Mouse (Mus musculus) fat pad, adult 2 months (tissue): ENCODE data around the gene Mapk11.

Experiments
- DNase-seq: peaks from one replicate; pipeline ENCODE4 v3.0.0-alpha.2; 2011; ENCODE audit warnings: low read depth, low spot score; ENCODE audit errors: extremely low read depth

The Mapk11 gene

DNA sequence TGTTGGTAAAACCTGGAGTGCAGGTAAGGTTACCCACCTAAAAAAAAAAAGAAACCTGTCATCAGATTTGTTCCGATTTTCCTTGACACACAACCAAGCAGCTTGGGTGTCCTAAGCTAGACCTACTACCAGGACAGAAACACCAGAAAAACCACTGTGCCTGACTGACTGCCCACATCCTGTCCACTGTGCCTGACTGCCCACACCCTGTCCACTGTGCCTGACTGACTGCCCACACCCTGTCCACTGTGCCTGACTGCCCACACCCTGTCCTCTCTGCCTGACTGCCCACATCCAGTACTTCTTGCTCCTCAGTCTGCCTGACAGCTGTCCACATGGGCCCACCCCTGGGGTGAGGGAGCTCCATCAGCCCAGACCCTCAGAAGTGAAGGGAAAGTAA, 42.5 kb downstream of the Mapk11 start:
- DNase-seq: no peak

DNA sequence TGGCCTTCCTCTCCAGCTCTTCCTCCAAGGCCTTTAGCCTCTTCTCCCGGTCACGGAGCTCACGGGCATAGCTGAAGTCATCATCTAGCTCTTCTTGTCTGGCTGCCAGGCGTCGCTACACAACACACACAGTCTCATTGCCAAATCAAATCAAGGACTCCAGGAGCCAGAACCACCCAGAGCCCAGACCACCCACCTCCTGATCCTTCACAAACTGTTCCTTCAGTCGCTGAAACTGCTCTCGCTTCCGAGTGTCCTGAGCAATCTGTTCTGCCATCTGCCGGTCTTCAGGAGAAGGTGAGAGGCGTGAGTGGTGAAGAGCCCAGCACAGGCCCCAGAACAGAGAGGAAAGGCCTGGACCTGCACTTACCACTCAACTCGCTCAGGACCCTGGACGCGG, 43.4 kb downstream of the Mapk11 start:
- DNase-seq: no peak

DNA sequence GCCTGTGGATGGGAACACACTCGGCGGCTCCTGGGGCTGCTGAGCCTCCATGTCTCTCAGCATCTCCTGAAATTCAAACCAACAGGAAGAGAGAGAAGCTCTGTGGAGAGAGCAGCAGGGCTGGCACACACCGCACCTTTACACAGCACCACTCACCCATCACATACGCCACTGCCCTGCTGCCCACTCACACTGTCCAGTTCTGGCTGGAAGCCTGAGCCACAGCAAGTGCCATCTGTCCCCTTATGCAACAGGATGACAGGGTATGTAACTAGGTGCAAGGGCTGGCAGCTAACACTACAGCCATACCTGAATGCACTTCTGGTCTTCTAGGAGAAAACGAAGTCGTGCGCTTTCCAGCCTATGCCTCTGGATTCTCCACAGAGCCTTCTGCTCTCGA, 45.0 kb downstream of the Mapk11 start:
- no peak for DNase-seq

DNA sequence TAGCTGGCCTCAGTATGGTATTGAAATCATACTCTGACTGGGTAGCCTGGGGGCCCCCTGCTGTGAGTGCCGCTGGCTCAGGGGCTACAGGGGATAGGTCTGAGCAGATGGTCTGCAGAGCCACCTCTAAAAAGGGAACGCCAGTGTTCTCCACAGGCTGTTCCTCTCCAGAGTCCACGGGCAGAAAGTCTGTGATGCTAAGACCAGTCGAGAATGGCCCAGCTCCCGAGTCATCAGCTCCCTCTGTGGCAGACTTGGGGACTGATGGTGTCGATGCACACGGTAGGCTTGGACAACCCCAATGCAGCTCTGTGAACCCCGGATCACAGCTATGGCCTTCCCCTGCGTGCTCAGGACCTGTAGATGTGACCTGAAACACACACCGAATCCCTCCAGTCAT, 45.5 kb downstream of the Mapk11 start:
- no peak for DNase-seq

DNA sequence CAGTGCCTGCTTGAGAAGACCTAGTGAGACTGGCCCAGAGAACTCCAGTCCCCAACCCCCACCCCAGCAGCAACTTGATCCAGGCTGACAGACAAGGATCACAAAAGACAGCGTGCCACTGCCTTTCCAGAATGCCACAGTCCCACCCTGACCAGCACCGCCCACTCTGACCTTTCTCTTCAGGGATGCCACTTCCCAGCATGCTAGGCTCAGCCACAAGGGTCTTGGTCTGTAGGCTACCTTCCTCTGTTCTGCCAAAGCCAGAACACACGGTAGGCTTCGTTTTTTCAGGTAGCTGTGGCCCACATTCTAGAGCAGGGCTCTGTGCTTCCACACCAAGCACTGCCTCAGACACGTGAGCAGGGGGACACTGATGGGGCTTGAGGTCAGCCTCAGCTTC, 46.8 kb downstream of the Mapk11 start:
- no peak for DNase-seq

DNA sequence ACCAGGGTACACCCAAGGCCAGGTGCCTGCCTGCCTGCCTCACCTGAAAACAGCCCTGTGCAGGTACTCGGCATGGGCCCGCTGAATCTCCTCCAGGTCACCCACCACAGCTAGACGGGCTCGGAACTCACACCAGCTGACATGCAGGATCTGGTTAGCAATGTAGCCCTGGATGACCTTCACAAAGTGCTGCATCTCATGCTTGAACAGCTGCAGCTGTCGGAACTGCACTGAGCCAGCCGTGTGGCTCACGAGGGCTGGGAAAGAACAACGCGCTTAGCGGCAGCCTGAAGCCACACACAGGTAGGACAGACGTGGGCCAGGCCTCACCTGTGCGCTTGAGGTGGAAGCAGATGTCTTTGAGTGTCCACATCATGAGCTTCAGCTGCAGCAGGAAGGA, 48.6 kb downstream of the Mapk11 start:
- DNase-seq: no peak

DNA sequence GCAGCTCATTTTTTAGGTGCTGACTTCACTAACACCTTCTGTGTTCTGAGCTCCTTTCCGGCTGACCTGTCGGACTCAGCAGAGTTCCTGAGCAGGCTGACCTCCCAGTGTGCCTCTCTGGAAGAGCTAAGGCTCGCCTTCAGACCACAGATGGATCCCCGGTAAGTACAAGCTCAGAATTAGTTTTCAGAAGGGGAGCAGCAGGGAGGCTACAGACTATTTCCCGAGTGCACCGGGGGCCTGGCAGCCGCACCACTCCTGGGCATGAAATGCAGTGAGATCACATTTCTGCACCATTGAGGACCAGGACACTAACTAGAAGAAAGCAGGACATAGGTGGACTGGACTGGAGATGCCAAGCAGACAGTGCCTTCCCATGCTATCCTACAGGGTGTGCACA, 50.8 kb downstream of the Mapk11 start:
- DNase-seq: no peak

DNA sequence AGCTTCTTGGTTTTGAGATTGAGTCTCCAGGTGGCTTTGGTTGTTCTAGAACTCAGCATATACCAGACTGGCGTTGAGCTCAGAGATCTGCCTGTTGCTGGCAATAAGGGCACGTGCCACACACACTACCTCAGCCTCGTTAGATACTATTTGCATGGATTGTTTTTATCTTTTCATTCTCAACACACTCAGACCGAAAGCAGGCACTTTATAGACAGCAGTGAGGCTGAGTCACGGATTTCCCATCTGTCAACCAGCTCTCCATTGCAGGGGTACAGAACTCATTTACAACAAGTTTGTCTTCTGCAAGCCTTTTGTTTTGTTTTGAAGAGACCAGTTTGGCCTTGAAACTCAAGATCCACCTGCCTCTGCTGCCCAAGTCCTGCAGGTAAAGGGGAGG, 52.0 kb downstream of the Mapk11 start:
- DNase-seq: no peak
